Mouse (Mus musculus) cortical plate, adult 2 months (tissue): ENCODE measurements at regions not wholly inside any gene's neighbourhood (a gene's known extent, or its start where the extent isn't known, plus 50 kb on each side); places are given as distances from the start of the nearest gene placed in this dataset.

ENCODE experiments used
- CTCF ChIP-seq: fragments of 200-500 bp; IDR thresholded peaks from 2 replicates; pipeline ENCODE4 v1.5.1; 2011; ENCODE audit warnings: mild to moderate bottlenecking, control low read depth, low read length; ENCODE audit not compliant: insufficient read depth; ENCODE audit errors: extremely low read depth
- POLR2A ChIP-seq: fragments of 200-500 bp; IDR thresholded peaks from 2 replicates; pipeline ENCODE4 v1.6.1; 2011; ENCODE audit warnings: mild to moderate bottlenecking, low read length, control low read depth; ENCODE audit not compliant: insufficient read depth; ENCODE audit errors: extremely low read depth

DNA sequence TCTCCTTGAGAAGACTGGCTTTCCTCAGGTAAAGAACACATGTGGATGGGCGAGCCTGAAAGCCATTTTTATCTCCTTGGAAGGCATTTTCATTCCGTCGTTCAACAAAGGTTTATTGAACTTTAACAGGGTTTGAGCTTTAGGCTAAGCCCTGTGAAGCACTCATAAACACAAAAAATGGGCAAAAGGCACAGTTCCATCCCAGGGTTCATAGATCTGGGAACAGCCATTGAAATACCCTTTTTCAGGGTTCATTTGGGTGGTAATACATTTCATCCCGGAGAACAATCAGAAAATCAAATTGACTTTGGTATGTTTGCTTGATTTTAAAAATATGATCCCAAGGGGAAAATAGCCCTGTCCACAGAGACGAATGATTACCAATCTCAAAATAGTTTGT lies 72.9 kb upstream of the Arid5b start:
- TF ChIP-seq CTCF = no peak
- no peak for TF ChIP-seq POLR2A
